Mouse (Mus musculus) forebrain, embryonic 11.5 days (tissue): ENCODE results near the gene 1700001O22Rik. TPM values are rescaled to one million over a fixed set of nuclear protein-coding genes. Genes with fewer than 3 reads are reported as not detected.

Source experiments
- ATAC-seq: fragments of 200-750 bp; cut with Nextera tagmentation; replicated peaks from 2 replicates; pipeline ENCODE4 v1.8.0; 2017; ENCODE audit warnings: moderate TSS enrichment; ENCODE audit not compliant: low FRiP score
- DNase-seq: peaks from one replicate; pipeline ENCODE4 v3.0.0-alpha.2; 2017; ENCODE audit warnings: low spot score
- H3K27ac ChIP-seq: fragments of 300-500 bp; sonication (generic); 2 replicates; pipeline ENCODE4 v1.5.1; 2014; ENCODE audit warnings: low read depth, low read length
- H3K27me3 ChIP-seq: fragments of 300-500 bp; sonication (generic); 2 replicates; pipeline ENCODE4 v1.6.1; 2014; ENCODE audit warnings: mild to moderate bottlenecking, low read length, mixed read lengths; ENCODE audit not compliant: control insufficient read depth, insufficient read depth
- H3K36me3 ChIP-seq: fragments of 300-500 bp; sonication (generic); 2 replicates; pipeline ENCODE4 v1.6.1; 2014; ENCODE audit warnings: mild to moderate bottlenecking, low read length, moderate library complexity, mixed read lengths; ENCODE audit not compliant: control insufficient read depth, insufficient read depth
- H3K4me1 ChIP-seq: fragments of 300-500 bp; sonication (generic); replicated peaks from 2 replicates; pipeline ENCODE4 v1.6.1; 2014; ENCODE audit warnings: low read length, mixed read lengths; ENCODE audit not compliant: control insufficient read depth, insufficient read depth
- H3K4me2 ChIP-seq: fragments of 300-500 bp; sonication (generic); 2 replicates; pipeline ENCODE4 v1.6.1; 2014; ENCODE audit warnings: low read depth, mild to moderate bottlenecking, low read length, moderate library complexity, mixed read lengths; ENCODE audit not compliant: severe bottlenecking
- H3K4me3 ChIP-seq: fragments of 300-500 bp; sonication (generic); 2 replicates; pipeline ENCODE4 v1.5.1; 2014; ENCODE audit warnings: low read depth, low read length
- H3K9ac ChIP-seq: fragments of 300-500 bp; sonication (generic); 2 replicates; pipeline ENCODE4 v1.6.1; 2014; ENCODE audit warnings: low read length
- H3K9me3 ChIP-seq: fragments of 300-500 bp; sonication (generic); 2 replicates; pipeline ENCODE4 v1.6.1; 2016; ENCODE audit warnings: low read length, mixed read lengths; ENCODE audit not compliant: control insufficient read depth
- WGBS: fragments of 180-500 bp; shearing (Covaris S2); extraction: QIAGEN DNeasy Blood & Tissue Kit; methylation state at CpG from one replicate; pipeline ENCODE4 v1.1.7; 2014; 5-methylcytosine and 5-hydroxymethylcytosine counted together
- polyA plus RNA-seq: library from polyadenylated mRNA; unstranded; fragments of >200 nt; fragmentation: Nextera tagmentation; extraction: Ambion mirVana; gene quantifications from 2 replicates; pipeline ENCODE4 v1.2.1, GENCODE M21; 2014

The 1700001O22Rik gene
- polyA plus RNA-seq, 1 experiment from 2014 or later, result 4.6 TPM

DNA sequence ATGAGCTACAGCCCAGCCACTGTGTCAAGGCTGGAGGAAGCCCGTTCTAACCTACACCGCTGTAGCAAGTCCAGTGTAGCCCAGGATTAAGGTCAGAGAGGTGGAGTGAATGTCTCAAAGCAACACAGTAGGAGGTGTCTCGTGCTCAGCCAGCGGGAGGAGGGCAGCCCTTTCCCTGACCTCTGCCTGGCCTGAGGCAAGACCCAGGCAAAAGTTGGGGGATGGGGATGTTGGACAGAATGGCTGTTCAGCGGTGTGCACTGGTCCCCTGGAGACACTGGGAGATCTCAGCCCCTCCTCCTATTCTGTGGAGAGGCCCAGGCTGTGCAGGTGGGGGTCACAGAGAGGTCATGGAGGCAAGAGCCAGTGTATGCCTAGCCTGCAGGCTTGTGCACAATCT, 24.2 kb downstream of the 1700001O22Rik start:
- H3K9me3 ChIP-seq, result no peaks in the 10 kb centered on the region
- H3K9ac ChIP-seq, result no peak overlapping the region; the same call in 1 of the 2 replicates
- no peak overlapping the region for H3K4me3 ChIP-seq
- no peak overlapping the region for H3K4me2 ChIP-seq
- H3K27me3 ChIP-seq, result no peaks in the 10 kb centered on the region
- under 1% methylated on average over 5 of the region's 5 CpGs for WGBS
- no peaks in the 10 kb centered on the region for H3K36me3 ChIP-seq
- H3K4me1 ChIP-seq, result peaks cover 12% of the 10 kb centered on the region
- peak; percentile 53 for DNase-seq
- peak overlapping the region; percentile 31; the same call in 1 of the 2 replicates for H3K27ac ChIP-seq
- ATAC-seq, result no peak

- Histone ChIP-seq H3K4me1 (peaks cover 8% of the 10 kb centered on the region), H3K9me3 (no peaks in the 10 kb centered on the region), H3K27me3 (no peaks in the 10 kb centered on the region), H3K4me2 (no peak overlapping the region), H3K9ac (no peak overlapping the region), H3K4me3 (no peak overlapping the region), H3K27ac (no peak overlapping the region), H3K36me3 (no peaks in the 10 kb centered on the region)
- 54% methylated on average over 4 of the region's 4 CpGs for WGBS
- ATAC-seq (no peak), DNase-seq (no peak)
These were observed 25.2 kb downstream of the 1700001O22Rik start for GRCm38 (mm10) chr2:30778235-30778634.

GRCm38 (mm10) chr2:30777266-30777665, 26.2 kb downstream of the 1700001O22Rik start:
- ATAC-seq, result no peak
- 81% methylated on average over 3 of the region's 3 CpGs for WGBS

GRCm38 (mm10) chr2:30775955-30776354, 27.5 kb downstream of the 1700001O22Rik start:
- Histone ChIP-seq H3K9ac (no peak overlapping the region), H3K4me2 (no peak overlapping the region), H3K27me3 (no peaks in the 10 kb centered on the region), H3K4me3 (no peak overlapping the region), H3K36me3 (no peaks in the 10 kb centered on the region), H3K9me3 (no peaks in the 10 kb centered on the region), H3K4me1 (peaks cover 20% of the 10 kb centered on the region), H3K27ac (no peak overlapping the region)
- DNase-seq, result no peak
- WGBS, result 64% methylated on average over 3 of the region's 3 CpGs
- no peak for ATAC-seq

More at GRCm38 (mm10) chr2:30777266-30777665, 26.2 kb downstream of the 1700001O22Rik start:
- Histone ChIP-seq H3K4me1 (peaks cover 9% of the 10 kb centered on the region), H3K36me3 (no peaks in the 10 kb centered on the region), H3K9me3 (no peaks in the 10 kb centered on the region), H3K27me3 (no peaks in the 10 kb centered on the region), H3K4me3 (no peak overlapping the region), H3K27ac (no peak overlapping the region), H3K9ac (no peak overlapping the region), H3K4me2 (no peak overlapping the region)
- peak; percentile 48 for DNase-seq

DNA sequence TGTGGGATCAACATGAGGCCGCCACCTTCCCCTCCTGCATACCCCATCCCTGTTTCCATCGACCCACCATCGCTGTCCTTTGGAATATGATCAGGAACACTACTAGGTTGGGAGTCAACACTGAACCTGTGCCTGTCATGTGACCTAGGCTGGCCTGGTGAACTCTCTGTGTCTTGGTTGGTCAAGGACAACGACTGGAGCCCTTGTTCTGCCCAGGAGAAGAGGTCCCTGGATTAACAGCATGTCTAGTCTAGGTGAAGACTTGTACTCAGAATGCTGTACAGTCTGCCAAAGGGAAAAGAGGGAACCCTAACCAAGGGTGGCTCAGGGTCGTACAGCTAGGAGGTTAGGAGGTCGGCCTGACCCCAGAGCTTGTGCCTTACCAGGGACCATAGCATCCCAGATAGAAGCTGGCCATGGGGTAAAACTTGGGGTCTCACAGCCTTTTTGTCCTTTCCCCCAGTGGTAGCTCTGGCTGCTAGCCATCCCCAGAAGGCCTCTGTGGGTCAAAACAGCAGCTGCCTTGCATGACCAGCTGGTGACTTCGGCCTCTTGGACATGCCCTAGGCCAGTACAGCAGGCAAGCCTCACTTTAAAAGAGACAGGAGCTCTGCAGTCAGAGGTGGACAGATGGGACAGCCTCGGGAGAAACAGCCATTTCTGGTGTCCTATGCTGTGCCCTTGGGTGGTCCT, 30.0 kb downstream of the 1700001O22Rik start:
- WGBS, result 82% methylated on average over 8 of the region's 8 CpGs
- no peak overlapping the region for H3K4me3 ChIP-seq

DNA sequence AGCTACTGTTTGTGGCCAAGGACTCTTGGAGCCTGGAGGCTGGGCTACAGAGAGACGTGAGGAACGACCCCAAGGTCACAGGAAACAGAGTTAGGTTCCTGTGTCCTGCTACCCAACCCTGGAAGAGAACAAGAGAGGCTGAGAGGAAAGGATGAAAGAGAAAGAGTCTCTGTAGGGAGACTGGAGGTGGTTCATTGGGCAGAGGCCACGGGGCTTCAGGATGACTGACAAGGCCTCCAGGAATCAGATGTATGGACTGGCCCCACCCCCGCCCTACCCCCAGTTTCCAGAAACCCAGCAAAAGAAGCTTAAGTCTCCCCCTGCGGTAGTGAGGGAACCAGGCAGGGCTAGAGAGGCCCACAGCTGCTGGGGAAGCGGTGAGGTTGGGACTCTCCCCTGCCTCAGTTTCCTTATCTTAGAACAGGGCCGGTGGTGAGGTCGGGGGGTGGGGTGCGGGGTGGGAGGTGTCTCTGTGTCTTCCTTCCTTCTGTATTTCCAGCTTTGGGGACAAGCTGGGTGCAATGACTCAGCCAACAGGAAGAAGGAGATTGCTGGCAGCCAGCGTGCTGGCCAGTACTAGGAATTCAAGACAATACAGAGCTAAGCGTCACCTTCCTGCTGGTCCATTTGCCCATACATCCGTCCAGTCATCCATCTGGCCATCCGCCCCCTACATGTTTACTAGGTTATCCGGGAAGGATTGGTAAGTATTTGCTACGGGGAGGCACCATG, 30.7 kb downstream of the 1700001O22Rik start:
- H3K9ac ChIP-seq, result no peak overlapping the region
- H3K27ac ChIP-seq, result peak overlapping the region; percentile 76
- H3K4me2 ChIP-seq, result no peak overlapping the region
- H3K36me3 ChIP-seq, result no peaks in the 10 kb centered on the region
- no peak for DNase-seq
- H3K27me3 ChIP-seq, result no peaks in the 10 kb centered on the region
- whole genome bisulfite sequencing, result 39% methylated on average over 15 of the region's 15 CpGs
- H3K4me3 ChIP-seq, result no peak overlapping the region
- no peaks in the 10 kb centered on the region for H3K9me3 ChIP-seq
- peak; percentile 34; the same call in 1 of the 2 replicates for ATAC-seq
- H3K4me1 ChIP-seq, result peaks cover 16% of the 10 kb centered on the region

More for the DNA sequence above, 30.0 kb downstream of the 1700001O22Rik start:
- no peaks in the 10 kb centered on the region for H3K9me3 ChIP-seq
- no peak overlapping the region for H3K27ac ChIP-seq
- no peak overlapping the region for H3K4me2 ChIP-seq
- DNase-seq (no peak), ATAC-seq (no peak)
- H3K4me1 ChIP-seq, result peaks cover 16% of the 10 kb centered on the region
- H3K9ac ChIP-seq, result no peak overlapping the region
- no peaks in the 10 kb centered on the region for H3K27me3 ChIP-seq
- no peaks in the 10 kb centered on the region for H3K36me3 ChIP-seq

GRCm38 (mm10) chr2:30771806-30772460, 31.5 kb downstream of the 1700001O22Rik start:
- H3K27me3 ChIP-seq, result no peaks in the 10 kb centered on the region
- H3K36me3 ChIP-seq, result no peaks in the 10 kb centered on the region
- peaks cover 16% of the 10 kb centered on the region for H3K4me1 ChIP-seq
- 3% methylated on average over 19 of the region's 19 CpGs for WGBS
- peak overlapping the region; percentile 68 for H3K9ac ChIP-seq
- H3K27ac ChIP-seq, result peak overlapping the region; percentile 76
- H3K4me2 ChIP-seq, result peak overlapping the region; percentile 84
- H3K9me3 ChIP-seq, result no peaks in the 10 kb centered on the region
- peak overlapping the region; percentile 46 for H3K4me3 ChIP-seq
- ATAC-seq (peak; percentile 60), DNase-seq (peak; percentile 77)

DNA sequence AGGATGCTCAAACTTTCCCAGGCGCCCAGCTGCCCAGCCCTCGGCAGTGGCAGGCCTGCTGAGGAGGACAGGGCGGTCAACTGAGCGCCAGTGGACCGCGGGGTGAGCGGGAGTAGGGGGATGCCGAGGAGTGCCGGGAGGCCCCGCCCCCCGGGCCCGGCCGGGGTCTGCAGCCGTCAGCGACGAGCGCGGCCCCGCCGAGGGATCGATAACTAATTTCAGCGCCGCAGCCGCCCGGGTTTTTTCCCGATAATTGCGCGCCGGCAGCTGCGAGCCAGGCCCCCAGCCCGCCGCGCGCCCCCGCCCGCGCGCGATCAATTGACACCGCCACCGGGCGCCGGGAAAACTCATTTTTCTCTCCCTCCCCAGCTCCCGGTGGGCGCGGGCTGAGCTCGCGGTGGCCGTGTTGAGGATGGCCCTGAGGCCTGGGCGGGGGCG, 32.1 kb downstream of the 1700001O22Rik start:
- DNase-seq (peak; percentile 73), ATAC-seq (peak; percentile 47; the same call in 1 of the 2 replicates)
- peak overlapping the region; percentile 46 for H3K4me3 ChIP-seq
- H3K4me1 ChIP-seq, result peaks cover 16% of the 10 kb centered on the region
- H3K27me3 ChIP-seq, result no peaks in the 10 kb centered on the region
- H3K27ac ChIP-seq, result peak overlapping the region; percentile 76
- peak overlapping the region; percentile 68 for H3K9ac ChIP-seq
- under 1% methylated on average over 50 of the region's 51 CpGs for WGBS
- H3K4me2 ChIP-seq, result peak overlapping the region; percentile 84
- H3K36me3 ChIP-seq, result no peaks in the 10 kb centered on the region
- no peaks in the 10 kb centered on the region for H3K9me3 ChIP-seq
